Mouse (Mus musculus) urinary bladder, postnatal 25 days (tissue): Measurements from ENCODE around the gene Cbr1.
A peak's percentile ranks its signal among the peaks of the same experiment; 100 is the strongest.

Source experiments
- DNase-seq: peaks from one replicate; pipeline ENCODE4 v3.0.0; 2022; ENCODE audit warnings: low spot score

Gene Cbr1

DNA sequence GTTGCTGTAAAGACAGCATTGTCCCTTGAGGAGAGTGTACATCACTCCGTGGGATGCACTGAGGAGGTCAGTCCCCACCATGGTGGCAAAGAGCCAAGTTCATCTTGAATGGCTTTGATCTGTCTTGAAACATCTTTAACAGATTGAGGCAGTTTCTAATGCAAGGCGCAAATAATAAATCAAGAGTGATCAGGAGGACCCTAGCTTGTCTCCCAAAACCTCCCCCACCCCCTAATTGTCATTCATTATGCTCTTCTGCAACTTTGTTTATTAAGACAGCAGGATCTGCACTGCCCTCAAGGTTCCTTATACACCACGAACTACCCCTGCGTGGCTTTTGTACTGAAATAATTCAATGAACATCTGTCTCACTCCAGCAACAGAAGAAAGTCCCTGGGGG is at the start of gene Cbr1:
Cbr1 (plus strand) TSS at position 301 of the 400 bp plus-strand sequence.
- DNase-seq, result peak; percentile 2

DNA sequence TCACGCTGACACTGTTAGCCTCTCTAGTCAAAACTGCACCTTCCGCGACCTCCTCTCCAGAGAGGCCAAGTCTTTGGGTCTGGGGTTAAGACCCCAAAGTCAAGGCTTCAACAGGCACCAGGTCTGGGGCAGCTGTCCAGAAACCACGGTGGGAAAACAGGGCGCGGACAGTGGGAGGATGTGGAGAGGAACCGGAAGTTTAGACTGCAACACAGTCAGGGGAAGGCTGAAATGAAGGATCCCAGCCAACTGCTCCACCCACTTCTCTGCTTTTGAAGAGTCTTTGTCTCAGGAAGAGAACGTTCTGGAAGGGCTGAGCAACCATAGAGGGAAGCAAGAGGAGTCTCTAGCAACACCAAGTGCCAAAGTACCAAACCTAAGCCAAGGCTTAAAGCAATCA is 48.0 kb upstream of the Cbr1 start:
- no peak for DNase-seq

DNA sequence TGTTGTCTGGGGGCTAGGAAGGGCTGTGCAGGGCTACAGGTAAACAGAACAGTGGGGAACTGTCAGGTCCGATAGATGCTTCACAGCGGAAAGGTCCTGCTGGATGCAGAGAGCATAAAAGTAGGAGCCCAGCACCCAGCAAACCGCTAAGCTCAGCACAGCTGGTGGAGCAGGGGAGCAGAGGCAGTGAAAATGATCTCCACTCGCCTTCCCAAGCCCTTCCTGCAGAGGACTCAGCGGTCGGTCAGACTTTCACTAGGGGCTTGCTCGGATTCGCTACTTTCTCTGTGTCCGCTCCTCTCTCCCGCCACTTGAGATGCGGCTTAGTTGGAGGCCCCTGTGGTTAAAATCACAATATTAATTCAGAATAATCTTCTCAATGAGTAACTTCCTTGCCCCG is 47.2 kb upstream of the Cbr1 start:
- DNase-seq, result no peak

DNA sequence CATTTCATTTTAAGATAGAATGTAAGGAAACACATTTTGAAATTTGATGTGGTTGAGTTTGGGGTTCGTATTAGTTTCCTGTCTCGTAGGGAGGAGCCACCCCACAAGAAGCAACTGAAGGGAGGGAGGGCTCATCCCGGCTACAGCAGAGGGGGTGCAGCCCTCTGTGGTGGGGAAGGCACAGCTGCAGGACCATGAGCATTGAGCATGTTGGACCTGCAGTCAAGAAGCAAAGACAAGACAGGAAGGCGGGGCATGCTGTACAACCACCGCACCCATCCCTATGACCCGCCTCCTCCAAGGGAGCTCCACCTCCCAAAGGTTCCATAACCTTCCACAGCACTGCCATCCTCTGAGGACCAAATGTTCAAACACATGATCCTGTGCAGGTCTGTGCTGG is 33.3 kb upstream of the Cbr1 start:
- DNase-seq, result no peak

DNA sequence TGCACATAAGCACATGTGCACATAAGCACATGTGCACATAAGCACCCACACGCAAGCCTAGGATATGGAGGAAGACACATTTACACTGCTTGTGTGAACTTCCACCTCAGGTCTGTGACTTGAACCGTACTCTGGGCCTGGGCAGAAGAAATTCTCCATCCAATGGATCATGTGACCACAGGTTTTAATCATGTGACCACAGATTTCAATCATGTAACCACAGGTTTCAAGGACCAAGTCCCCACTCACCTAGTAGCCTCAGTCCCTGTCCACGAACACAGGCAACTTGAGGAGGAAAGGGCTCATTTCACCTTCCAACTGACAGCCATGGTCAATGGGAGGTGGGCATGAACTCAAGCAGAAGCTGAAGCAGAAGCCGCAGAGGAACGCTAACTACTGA is 32.2 kb upstream of the Cbr1 start:
- DNase-seq, result no peak

DNA sequence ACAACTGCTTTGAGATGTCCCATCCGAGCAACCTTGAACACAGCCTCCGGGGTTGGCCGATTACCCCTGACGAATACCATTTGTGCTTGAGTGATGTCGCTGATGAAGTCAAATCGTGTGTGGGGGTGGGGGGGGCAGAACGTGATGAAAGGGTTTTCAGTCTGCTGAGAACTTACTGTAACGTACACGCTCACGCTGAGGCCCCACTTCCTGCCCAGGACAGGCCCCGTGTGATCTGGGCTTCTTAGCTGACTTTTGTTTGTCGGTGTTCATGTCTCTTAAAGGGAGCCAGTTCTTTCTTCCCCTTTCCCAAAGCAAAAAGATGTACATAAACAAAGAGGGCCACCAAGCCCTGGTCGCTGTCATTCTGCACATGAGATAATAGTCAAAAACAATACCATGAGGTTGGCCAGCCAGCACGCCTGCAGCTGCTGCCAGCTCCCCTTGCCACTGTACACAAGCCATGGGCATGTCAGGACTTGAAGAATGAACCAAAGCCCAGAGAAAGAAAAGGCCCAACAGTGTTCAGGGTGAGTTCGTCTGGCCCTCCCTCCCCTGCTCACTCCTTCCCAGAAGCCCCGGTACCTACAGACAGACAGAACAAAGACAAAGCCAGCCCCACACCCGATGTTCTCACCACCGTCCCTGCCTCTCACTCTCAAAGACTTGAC is 31.0 kb upstream of the Cbr1 start:
- no peak for DNase-seq

DNA sequence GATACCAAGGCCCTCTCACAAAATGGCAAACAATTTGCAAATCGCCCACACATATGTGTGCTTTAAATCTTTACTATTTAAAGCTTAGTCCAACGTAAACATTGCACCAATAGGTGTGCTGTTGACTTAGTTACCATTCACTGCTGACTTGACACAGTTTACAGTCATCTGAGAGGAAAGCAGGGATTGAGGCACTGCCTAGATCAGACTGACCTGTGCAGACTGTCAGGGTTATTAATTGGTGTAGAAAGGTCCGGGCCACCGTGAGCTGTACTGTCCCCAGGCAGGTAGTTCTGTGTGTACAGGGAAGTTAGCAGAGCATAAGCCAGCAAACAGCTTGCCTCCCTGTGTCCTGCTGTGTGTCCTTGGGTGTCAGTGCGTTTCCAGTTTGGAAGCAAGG is 30.1 kb upstream of the Cbr1 start:
- DNase-seq, result no peak

DNA sequence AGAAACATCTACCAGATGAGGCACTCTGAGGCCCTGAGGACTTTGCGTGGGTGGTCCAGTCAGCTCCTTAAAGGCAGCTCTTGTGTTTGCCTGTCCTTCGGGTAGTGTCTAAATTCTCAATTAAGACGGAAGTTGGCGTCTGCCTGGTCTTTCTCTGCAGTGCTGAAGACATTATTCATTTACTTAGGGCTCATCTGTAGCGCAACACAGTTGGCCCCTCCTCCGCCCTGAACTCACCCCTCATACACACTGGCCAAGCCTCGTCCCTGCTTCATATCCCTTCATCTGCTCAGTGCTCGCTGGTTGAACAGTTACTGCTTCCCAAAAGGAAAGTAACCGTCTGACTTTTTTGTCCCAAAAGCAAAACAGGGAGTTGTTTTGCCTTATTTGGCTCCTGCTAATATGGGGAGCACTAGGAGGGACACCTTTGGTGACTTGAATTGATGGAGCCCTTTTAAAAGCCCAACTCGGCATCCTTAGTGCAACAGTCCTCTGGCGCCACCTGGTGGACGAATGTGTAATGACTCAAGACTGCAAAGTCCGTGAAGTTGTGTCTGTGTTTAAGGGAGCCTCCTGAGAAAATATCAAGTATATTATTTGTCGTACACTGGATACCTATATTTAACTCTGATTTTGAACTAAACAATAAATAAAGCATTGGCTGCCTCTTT is 29.1 kb upstream of the Cbr1 start:
- DNase-seq, result peak; percentile 84

DNA sequence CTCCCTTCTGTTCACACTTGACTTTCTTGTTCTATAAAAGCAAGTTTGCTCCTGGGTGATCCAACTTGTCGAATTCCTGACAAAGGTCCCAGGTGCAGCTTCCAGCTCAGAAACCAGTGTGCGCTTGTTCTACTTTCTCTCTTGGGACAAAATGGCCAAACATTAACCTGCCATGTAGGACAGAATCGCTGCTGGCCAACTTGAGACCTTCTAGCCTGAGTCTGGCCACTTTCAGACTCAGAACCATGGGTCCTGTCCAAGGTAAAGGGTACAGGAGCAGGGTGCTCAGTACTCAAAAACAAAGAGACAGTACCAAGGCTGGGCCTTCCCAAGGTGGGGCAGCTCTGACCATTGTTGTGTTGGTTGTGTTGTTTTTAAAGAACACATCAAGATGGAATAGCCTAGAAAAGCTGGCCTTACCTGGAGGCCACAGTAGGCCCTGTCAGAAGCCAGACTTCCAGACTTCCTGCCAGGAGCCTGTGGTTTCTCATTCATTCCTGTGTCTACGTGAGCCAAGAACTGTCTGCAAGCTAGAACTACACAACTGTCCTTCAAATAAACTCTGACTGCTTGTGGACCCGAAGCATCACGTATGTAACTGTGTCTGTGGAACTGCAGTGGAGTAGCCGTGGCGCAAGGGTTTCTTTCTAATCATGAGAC is 27.2 kb upstream of the Cbr1 start:
- DNase-seq, result no peak

DNA sequence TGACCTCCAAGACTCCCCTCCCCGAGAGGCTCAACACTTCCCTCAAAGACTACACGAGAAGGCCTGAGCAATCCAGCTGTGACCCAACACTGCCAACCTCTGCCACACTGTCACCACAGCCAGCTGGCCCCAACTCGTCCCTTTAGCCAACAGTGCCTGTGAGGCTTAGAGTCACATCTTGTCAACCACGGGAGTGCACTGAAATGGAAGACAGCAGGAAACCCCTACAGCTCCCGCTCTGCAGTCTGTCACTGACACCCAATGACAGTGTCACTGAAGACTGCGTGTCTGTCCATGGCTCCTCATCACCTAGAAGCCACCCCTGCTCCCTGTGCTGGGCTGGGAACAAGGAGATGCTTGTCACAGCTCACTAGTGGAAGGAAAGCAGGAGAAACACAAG is 24.5 kb upstream of the Cbr1 start:
- no peak for DNase-seq

DNA sequence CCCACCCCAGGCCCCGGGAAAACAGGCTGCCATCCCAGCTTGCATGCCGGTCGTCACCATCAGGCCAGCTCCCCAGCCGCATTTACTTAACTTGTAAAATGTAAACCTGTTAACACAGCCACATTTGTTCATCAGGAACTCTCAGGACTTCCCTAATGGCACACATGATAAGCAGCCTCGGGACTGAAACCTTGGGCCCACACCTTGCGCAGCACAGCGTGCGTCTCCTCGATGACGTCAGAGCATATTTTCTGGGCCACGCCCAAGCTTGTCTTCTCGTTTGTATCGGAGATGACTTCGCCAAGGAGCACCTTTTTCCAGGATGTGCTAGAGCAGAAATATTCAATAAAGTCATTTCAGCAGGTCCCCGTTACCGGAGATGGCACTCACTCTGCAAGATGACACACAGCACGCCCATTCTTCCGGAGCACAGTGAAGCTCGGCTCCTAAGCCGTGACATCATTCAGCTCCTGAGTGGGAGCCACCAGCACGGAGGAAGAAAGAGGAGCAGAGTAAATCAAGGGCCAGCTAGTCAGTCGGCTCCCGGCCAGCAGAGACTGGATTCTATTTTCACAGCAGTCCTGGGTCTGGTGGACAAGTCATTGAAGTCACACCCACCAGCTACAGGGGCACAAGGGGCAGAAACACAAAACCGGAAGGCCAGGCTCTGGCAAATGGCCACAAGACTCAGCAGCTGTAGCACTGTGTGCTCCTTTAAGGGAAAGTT is 20.5 kb upstream of the Cbr1 start:
- no peak for DNase-seq

DNA sequence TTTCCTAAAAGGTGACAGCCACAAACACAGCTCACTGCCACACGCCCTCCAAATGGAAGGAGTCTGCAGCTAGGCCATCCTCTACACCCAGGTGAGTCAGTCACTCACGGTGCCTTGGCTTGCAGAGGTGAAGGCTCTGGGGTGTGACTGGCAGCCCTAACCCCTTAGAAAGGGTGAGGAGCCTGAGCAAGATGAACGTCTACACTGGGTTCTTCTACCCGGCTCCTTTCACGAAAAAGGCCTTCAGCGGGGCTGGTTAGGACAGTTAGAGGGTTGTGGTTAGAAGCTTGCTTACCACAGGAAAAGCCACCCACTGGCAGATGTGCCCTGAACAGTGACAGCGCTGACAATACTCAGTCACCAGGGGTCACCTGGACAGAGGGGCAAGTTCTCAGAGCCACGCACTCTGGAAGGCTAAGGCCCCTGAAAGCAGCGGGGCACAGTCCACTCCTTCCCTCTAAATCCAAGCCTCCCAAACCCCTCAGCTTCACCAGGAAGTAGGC is 19.9 kb upstream of the Cbr1 start:
- no peak for DNase-seq

DNA sequence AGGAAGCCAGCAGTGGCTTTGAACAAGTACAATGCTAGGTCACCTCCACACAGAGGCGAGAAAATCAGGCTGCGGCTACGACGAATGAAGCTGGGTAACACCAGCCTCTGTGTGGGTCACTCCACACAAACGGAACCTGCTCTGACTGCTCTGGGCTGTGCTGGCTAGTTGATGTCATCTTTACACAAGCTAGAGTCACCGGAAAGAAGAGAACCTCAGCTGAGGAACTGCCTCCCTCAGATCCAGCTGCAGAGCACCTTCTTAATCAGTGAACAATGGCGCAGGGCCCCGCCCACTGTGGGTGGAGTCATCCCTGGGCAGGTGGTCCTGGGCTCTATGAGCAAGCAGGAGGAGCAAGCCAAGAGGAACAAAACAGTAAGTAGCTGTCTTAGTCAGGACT is 19.3 kb upstream of the Cbr1 start:
- no peak for DNase-seq

DNA sequence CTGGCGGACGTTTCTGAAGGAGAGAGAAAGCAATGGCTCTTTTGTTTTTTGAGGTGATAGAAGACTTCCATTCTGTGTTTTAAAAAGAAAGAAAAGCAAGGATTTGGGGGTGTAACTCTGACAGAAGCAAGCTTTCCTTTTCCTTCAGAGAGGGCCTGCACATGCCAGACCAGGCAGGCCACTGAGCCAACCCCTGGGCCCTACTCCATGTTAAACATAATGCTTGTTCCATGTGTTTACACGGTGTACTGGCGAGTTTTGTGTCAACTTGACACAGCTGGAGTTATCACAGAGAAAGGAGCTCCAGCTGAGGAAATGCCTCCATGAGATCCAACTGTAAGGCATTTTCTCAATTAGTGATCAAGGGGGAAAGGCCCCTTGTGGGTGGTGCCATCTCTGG is 17.4 kb upstream of the Cbr1 start:
- DNase-seq, result no peak

DNA sequence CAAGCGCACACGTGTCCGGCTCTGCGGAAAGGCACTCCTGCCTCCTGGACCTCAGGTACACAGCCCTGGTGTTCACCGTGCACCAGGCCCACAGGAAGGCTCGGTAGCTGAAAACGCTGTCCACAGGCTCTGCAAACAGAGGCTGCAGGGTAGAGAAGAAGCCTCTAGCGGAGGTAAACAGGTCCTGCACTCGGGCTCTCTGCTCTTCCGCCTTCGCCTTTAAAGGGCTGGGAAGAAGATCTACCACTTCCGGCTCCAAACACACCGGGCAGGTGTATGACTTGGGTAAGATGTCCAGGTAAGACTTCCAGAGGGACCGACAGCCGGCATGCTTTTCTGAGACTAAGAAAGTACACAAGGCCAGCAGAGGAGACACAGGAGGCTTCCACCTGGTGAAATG is 14.7 kb upstream of the Cbr1 start:
- DNase-seq, result no peak

DNA sequence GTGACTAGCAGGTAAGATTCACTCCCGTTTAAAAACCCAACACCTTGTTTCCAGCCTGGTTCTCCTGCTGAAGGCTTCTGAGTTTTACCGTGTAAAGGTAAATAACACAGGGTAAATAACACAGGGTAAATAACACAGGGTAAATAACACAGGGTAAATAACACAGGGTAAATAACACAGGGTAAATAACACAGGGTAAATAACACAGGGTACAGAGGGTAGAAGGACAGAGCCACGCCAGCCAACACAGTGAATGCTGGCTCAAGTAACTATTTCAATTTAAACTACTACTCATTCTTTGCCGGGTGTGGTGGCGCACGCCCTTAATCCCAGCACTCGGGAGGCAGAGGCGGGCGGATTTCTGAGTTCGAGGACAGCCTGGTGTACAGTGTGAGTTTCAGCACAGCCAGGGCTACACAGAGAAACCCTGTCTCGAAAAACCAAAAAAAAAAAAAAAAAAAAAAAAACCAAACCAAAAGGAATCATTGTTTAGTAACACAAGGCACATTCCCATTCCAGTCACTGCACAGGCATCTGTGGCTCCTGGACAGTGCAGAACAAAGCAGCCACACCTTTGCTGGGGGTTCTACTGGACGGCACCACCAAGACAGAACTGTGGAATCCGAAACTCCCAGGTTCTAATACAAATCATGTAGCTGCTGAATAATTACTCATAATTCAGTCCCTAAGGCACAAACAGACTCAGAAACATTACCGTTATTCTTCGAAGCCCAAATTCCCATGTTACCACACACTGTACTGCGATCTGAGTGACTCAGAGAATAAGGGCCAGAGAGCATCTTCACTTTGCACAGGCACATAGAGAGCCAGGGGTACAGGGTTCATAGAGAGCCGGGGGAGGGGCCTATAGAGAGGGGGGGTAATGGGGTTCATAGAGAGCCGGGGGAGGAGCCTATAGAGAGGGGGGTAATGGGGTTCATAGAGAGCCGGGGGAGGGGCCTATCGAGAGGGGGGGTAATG is 13.9 kb upstream of the Cbr1 start:
- no peak for DNase-seq

DNA sequence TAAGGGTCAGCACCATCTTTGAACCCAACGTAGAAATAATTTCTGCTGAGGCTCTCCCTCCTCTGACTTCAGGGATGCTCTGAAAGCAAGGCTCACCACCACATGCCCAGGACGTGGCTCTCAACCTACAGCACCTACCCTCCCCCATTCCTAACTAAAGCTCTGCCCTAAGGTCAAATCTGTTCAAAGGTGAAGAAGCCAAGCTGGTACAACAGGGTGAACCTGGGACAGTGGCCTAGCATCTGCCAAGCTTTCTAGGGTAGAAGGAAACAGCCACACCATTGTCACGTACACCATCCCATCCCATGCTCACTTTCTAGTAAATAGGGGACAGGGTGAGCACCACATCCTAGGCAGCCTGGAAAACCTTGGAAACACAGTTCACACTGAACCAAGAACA is 12.9 kb upstream of the Cbr1 start:
- DNase-seq, result no peak

DNA sequence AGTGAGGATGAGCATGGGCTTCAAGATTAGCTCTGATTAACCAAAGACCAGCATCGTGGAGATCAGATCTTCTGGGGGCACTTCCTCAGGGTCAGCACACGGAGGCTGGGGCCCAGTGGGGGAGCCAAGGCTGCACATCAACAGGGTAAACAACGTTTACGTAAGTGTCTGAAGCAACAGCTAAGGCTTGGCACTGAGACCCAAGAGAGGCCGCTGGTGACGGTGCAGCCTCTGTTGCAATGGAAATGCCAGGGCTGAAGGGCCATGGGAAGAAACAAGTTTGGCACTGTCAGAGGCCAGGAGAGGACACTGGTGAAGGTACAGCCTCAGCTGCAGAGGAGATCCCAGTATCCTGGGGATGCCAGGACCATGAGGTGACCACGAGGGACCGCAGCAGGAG is 12.2 kb upstream of the Cbr1 start:
- DNase-seq, result no peak

DNA sequence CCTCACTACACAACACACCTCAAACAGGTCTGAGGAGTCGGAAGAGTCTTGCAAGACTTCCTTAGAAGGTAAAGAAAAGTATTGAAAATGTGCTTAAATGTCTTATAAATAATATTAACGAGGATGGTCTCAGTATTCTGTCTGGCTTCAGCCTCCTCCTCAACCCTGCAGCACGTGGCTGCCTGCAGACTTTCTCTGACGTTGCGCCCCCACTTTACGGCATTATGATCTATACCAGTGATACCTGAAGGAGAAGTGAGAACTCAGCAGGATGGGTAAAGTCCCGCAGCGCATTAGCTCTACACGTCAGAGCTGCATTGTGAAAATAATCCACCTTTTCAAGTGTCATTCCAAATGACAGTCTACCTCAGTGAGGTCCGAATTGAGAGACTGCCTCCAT is 11.2 kb upstream of the Cbr1 start:
- DNase-seq, result no peak

DNA sequence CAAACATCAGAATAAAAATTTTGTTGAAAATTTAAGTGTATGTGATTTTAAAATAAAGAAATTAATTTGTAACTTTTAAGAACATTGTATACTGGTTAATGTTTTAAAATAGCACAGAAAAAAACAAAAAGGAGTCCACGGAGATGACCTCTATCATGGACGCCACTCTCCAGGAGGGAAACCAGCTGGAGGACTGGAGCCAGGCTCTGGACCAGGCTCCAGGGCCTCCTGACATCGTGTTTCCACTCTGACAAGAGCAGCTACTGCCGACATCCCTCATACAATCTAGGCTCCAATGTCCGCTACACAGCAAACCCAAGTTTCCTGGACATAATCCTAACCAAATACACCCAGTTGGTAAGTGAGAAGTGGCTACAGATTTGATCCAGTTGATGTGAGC is 9.9 kb upstream of the Cbr1 start:
- no peak for DNase-seq

DNA sequence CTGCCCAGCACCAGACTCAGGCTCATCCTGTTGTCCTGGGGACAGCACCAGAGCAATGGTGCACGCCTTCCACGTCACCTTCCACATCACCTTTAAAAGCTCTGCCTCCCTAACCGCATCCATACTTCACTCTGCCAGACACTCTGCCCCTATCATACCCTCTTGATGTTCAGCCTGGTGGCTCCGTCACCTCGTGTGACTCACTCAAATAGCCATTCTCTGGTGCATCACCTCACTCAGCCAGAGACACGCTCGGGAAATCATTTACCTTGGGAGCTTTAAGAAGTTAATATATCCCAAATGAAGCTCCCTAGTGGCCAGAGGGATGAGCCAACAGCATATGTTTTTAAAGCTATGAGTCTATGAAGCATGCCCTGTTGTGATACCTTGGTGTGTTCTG is 8.8 kb upstream of the Cbr1 start:
- no peak for DNase-seq

DNA sequence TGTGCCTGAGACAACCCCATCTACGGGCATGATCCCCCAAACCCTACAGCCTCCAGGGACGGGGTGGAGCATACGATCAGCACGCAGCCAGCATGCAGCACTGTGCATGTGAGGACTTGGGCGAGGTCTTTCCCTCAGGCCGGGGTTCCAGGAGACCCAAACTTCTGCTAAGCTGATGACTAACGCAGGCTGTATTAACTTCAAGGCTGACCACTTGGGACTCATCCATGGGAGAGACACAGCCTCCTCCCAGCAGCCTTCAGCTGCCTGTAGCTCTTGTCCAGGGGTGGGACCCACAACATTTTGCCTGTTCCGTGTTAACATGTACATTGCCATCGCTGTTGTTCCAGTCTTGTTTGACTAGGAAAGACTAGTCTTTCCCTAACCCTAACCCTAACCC is 8.1 kb upstream of the Cbr1 start:
- DNase-seq, result no peak
